Mouse (Mus musculus) embryonic facial prominence, embryonic 11.5 days (tissue): ENCODE results near the gene Trit1. TPM values are rescaled to one million over a fixed set of nuclear protein-coding genes. Genes with fewer than 3 reads are reported as not detected.

ENCODE experiments used
- ATAC-seq: fragments of 200-750 bp; cut with Nextera tagmentation; replicated peaks from 2 replicates; pipeline ENCODE4 v1.8.0; 2017; ENCODE audit warnings: low read depth; ENCODE audit not compliant: insufficient number of reproducible peaks, low FRiP score, low TSS enrichment
- DNase-seq: peaks from one replicate; pipeline ENCODE4 v3.0.0-alpha.2; 2015; ENCODE audit warnings: low spot score
- H3K27ac ChIP-seq: fragments of 300-500 bp; sonication (generic); replicated peaks from 2 replicates; pipeline ENCODE4 v1.5.1; 2014; ENCODE audit warnings: mild to moderate bottlenecking, low read depth, low read length, control low read depth
- H3K27me3 ChIP-seq: fragments of 300-500 bp; sonication (generic); 2 replicates; pipeline ENCODE4 v1.6.1; 2014; ENCODE audit warnings: mild to moderate bottlenecking, low read length, moderate library complexity, mixed read lengths; ENCODE audit not compliant: control insufficient read depth, insufficient read depth
- H3K36me3 ChIP-seq: fragments of 300-500 bp; sonication (generic); replicated peaks from 2 replicates; pipeline ENCODE4 v1.6.1; 2014; ENCODE audit warnings: low read depth, mild to moderate bottlenecking, low read length, moderate library complexity, mixed read lengths; ENCODE audit not compliant: control insufficient read depth, insufficient read depth
- H3K4me1 ChIP-seq: fragments of 300-500 bp; sonication (generic); 2 replicates; pipeline ENCODE4 v1.6.1; 2014; ENCODE audit warnings: low read length, mixed read lengths; ENCODE audit not compliant: control insufficient read depth, insufficient read depth
- H3K4me2 ChIP-seq: fragments of 300-500 bp; sonication (generic); 2 replicates; pipeline ENCODE4 v1.6.1; 2014; ENCODE audit warnings: low read depth, mild to moderate bottlenecking, control low read depth, low read length, moderate library complexity
- H3K4me3 ChIP-seq: fragments of 300-500 bp; sonication (generic); 2 replicates; pipeline ENCODE4 v1.5.1; 2014; ENCODE audit warnings: low read depth, low read length, control low read depth
- H3K9ac ChIP-seq: fragments of 300-500 bp; sonication (generic); replicated peaks from 2 replicates; pipeline ENCODE4 v1.6.1; 2014; ENCODE audit warnings: mild to moderate bottlenecking, control low read depth, low read length
- H3K9me3 ChIP-seq: fragments of 300-500 bp; sonication (generic); replicated peaks from 2 replicates; pipeline ENCODE4 v1.6.1; 2016; ENCODE audit warnings: mild to moderate bottlenecking, low read length, inconsistent platforms, mixed read lengths; ENCODE audit not compliant: control insufficient read depth
- WGBS: fragments of 180-500 bp; shearing (Covaris S2); extraction: QIAGEN DNeasy Blood & Tissue Kit; methylation state at CpG from one replicate; pipeline ENCODE4 v1.1.7; 2014; 5-methylcytosine and 5-hydroxymethylcytosine counted together
- polyA plus RNA-seq: library from polyadenylated mRNA; unstranded; fragments of >200 nt; fragmentation: Nextera tagmentation; extraction: Ambion mirVana; gene quantifications from 2 replicates; pipeline ENCODE4 v1.2.1, GENCODE M21; 2014

Gene Trit1
- polyA plus RNA-seq, 1 experiment from 2014 or later = 21.9 TPM

DNA sequence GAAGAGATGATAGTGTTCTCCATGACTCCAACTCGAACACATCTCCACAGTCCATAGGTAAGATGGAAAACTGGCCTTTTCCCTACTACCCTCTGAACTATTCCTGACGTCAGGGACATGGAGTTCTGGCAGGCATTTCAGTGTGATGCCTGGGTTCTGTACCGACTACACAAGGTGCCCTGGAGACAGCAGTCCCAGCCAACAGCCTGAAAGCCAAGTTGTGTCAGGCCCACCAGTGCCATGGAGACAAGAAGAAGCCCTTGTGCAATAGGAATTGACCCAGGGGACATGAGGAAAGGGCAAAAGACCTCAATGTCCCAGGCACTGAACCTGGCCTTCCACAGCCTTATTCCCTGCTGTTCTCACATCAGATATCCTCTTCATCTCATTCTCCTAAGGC is 36.6 kb upstream of the Trit1 start:
- Histone ChIP-seq H3K27ac (no peak overlapping the region), H3K4me2 (no peak overlapping the region), H3K36me3 (no peaks in the 10 kb centered on the region), H3K4me1 (no peaks in the 10 kb centered on the region), H3K9ac (no peak overlapping the region), H3K4me3 (no peak overlapping the region), H3K9me3 (no peaks in the 10 kb centered on the region), H3K27me3 (peaks cover 9% of the 10 kb centered on the region)
- no peak for DNase-seq
- no peak for ATAC-seq
- WGBS = 72% methylated on average over 3 of the region's 3 CpGs

DNA sequence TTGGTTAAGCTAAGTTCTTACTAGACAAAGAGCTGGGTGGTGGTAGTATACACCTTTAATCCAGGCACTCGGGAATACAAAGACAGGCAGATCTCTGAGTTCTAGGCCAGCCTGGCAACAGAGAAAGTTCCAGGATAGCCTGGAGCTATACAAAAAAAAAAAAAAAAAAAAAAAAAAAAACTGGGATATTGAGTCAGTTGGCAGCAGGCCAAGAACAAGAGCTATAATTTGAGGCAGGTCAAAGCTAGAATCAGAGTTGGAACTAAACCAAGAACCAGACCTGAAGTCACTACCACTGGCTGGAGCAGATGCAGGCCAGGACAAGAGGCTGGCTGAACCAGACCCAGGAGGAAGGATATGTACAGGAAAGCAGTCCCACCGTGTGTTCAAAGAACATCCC is 35.7 kb upstream of the Trit1 start:
- no peaks in the 10 kb centered on the region for H3K36me3 ChIP-seq
- no peak overlapping the region for H3K27ac ChIP-seq
- H3K9ac ChIP-seq = no peak overlapping the region
- ATAC-seq = no peak
- H3K4me1 ChIP-seq = no peaks in the 10 kb centered on the region
- no peak overlapping the region for H3K4me3 ChIP-seq
- H3K27me3 ChIP-seq = peaks cover 9% of the 10 kb centered on the region
- no peak for DNase-seq
- 77% methylated on average over 2 of the region's 2 CpGs for WGBS
- H3K9me3 ChIP-seq = no peaks in the 10 kb centered on the region
- no peak overlapping the region for H3K4me2 ChIP-seq

DNA sequence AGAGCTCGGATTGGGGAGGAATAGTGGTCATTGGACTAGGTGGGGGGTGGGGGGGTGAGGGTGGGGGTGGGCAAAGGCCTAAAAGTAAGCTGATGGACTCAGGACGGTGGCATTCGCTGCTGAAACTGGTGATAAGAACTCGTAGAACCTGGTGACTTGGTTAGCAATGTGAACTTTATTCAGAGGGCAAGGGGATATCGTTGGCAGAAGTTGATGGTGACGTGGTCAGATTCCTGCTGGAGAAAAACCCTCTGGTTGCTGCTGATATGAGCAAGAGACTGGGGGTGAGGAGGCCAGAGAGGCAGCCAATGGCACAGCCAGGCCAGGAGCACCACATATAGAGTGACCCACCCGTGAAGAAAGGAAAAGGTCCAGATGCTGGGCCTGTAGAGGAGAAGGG is 35.2 kb upstream of the Trit1 start:
- Histone ChIP-seq H3K27me3 (peaks cover 9% of the 10 kb centered on the region), H3K4me3 (no peak overlapping the region), H3K9me3 (no peaks in the 10 kb centered on the region), H3K27ac (no peak overlapping the region), H3K4me2 (no peak overlapping the region), H3K9ac (no peak overlapping the region), H3K4me1 (no peaks in the 10 kb centered on the region), H3K36me3 (no peaks in the 10 kb centered on the region)
- WGBS = 83% methylated on average over 7 of the region's 7 CpGs
- ATAC-seq (no peak), DNase-seq (no peak)

DNA sequence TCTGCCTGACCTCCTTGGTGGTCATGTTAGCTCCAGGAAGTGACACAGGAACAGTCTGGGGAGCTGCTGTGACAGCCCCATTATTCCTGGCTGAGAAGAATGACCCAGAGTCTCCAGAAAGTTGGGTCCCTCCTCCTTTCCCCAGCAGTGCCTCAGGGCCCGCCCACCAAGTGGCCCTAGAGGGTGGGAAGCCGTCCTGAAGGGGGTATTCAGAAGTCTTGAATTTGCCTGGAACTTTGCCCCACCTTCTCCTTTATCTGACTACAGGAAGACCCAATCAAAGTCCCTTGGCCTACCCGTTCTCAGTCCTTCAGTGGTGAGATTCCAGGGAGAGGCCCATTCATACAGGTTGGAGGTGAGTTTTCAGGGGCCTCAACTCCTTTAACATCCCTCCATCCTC is 34.5 kb upstream of the Trit1 start:
- no peaks in the 10 kb centered on the region for H3K36me3 ChIP-seq
- ATAC-seq = no peak
- 35% methylated on average over 3 of the region's 3 CpGs for WGBS

DNA sequence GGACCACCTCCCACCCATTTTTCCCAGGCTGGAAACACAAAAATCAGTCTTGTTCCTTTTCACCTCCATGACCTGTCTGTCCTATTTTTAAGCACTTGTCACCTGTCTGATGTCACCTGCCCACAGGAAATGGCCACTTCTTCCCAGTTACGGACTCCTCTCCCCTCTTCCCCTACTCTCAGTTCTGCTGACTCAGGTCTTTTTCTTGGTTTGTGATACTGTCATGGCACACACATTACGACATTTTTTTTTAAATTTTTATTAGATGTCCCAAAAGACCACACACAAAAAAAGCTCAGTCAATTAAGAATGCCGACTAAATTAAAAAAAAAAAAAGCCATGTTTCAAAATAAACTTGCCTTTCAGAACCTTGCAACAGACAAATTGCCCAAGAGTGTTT is 33.9 kb upstream of the Trit1 start:
- ATAC-seq (no peak), DNase-seq (no peak)
- peaks cover 9% of the 10 kb centered on the region for H3K27me3 ChIP-seq
- WGBS = 72% methylated on average over 3 of the region's 3 CpGs
- H3K4me2 ChIP-seq = no peak overlapping the region
- no peaks in the 10 kb centered on the region for H3K9me3 ChIP-seq
- H3K4me3 ChIP-seq = no peak overlapping the region
- no peaks in the 10 kb centered on the region for H3K36me3 ChIP-seq
- H3K4me1 ChIP-seq = no peaks in the 10 kb centered on the region
- H3K9ac ChIP-seq = no peak overlapping the region
- H3K27ac ChIP-seq = no peak overlapping the region

More for the DNA sequence above, 34.5 kb upstream of the Trit1 start:
- H3K27me3 ChIP-seq = peaks cover 9% of the 10 kb centered on the region
- H3K9me3 ChIP-seq = no peaks in the 10 kb centered on the region
- no peak for DNase-seq
- no peak overlapping the region for H3K4me2 ChIP-seq
- H3K9ac ChIP-seq = no peak overlapping the region
- no peaks in the 10 kb centered on the region for H3K4me1 ChIP-seq
- H3K27ac ChIP-seq = no peak overlapping the region
- no peak overlapping the region for H3K4me3 ChIP-seq

DNA sequence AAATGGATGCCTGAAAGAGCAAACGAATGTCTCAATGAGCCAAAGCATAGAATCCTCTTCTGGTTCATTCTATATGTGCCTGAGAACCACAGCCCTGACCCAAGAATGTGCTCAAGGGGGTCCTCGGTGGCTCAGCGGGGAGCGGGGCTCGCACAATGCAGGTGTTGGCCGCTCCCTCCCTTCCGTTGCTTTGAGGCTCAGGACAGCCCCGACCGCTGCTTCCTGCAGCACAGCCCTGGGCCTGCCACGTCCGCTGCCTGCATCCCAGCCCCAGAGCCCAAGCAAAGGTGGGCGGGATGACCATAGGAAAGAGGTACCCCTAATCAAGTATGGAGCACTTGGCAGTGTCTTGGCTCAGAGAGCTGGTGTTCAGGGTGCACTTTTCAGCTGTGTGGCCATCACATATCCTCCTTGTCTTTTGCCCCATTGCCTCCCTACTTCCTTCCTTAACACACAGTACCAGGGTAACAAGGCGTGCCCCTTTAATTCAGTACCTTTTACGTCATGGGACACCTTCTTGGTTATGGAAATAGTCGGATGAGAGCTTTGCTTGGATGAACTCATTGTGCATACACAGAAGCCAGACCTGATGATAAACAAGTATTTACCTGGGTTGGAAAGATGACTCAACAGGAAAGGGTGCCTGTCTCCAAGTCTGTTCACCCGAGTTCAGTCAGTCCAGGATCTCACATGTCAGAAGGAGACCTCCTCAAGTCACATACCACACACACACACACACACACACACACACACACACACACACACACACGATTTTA is 32.7 kb upstream of the Trit1 start:
- Histone ChIP-seq H3K4me2 (peak overlapping the region; percentile 29; the same call in 1 of the 2 replicates), H3K27ac (no peak overlapping the region), H3K27me3 (peaks cover 9% of the 10 kb centered on the region), H3K4me1 (no peaks in the 10 kb centered on the region), H3K4me3 (peak overlapping the region; percentile 5; the same call in 1 of the 2 replicates), H3K9ac (no peak overlapping the region), H3K9me3 (no peaks in the 10 kb centered on the region), H3K36me3 (no peaks in the 10 kb centered on the region)
- WGBS = 23% methylated on average over 17 of the region's 17 CpGs
- ATAC-seq (no peak), DNase-seq (no peak)

DNA sequence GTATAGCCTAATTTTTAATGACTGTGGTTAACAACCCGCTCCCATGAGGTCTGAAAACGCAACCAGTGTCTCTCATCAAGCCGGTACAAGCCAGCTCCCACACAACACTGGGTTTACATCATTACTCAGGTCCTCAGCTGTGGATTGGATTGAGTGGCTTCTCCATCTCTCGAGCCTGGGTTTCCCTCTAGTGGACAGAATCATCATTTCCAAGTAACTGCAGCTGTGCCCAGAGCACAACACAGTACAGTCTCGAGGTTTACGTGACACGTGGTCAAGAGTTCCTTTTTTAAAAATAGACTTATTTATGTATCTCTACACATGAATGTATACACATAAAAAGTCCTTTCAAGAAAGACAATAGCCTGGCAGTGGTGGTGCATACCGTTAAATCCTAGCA is 31.3 kb upstream of the Trit1 start:
- no peak overlapping the region for H3K9ac ChIP-seq
- no peak overlapping the region for H3K4me3 ChIP-seq
- H3K9me3 ChIP-seq = no peaks in the 10 kb centered on the region
- no peaks in the 10 kb centered on the region for H3K4me1 ChIP-seq
- peak; percentile 76 for DNase-seq
- H3K36me3 ChIP-seq = no peaks in the 10 kb centered on the region
- ATAC-seq = peak; percentile 80
- 50% methylated on average over 8 of the region's 8 CpGs for WGBS
- no peak overlapping the region for H3K4me2 ChIP-seq
- H3K27ac ChIP-seq = no peak overlapping the region
- peaks cover 9% of the 10 kb centered on the region for H3K27me3 ChIP-seq

DNA sequence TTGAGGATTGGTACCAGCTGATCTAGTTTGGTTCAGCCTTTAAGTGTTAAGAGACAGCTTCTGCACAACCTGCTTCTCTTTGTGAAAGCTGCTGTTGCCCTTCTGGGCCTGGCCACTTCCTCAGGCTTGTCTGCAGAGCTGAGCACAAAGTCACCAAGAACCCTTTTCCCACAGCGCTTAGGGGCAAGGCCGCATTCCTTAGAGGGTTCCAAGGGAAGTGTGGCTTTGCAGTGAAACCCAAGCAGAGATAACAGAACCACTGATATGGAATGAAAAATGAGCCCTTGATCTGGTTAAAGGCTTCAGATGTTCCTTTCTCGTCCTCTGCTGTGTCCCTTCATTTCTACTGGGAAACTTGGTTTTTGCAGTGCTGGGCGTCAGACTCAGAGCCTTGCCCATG is 29.0 kb upstream of the Trit1 start:
- no peak overlapping the region for H3K27ac ChIP-seq
- no peak overlapping the region for H3K4me3 ChIP-seq
- no peak overlapping the region for H3K9ac ChIP-seq
- H3K4me2 ChIP-seq = no peak overlapping the region
- DNase-seq (no peak), ATAC-seq (no peak)
- 81% methylated on average over 4 of the region's 4 CpGs for WGBS
- no peaks in the 10 kb centered on the region for H3K36me3 ChIP-seq
- H3K9me3 ChIP-seq = no peaks in the 10 kb centered on the region
- H3K4me1 ChIP-seq = no peaks in the 10 kb centered on the region
- H3K27me3 ChIP-seq = peaks cover 9% of the 10 kb centered on the region
